Mouse (Mus musculus) gastrocnemius, postnatal 25 days (tissue): ENCODE results near the gene Tkt. TPM values are rescaled to one million over a fixed set of nuclear protein-coding genes. Genes with fewer than 3 reads are reported as not detected.
A peak's percentile ranks its signal among the peaks of the same experiment; 100 is the strongest.
"Not testable (repeated sequence)": the region's sequence is repeated elsewhere in the genome, so short reads cannot be mapped to it uniquely, and the experiment has no call there.

Source experiments
- DNase-seq: peaks from one replicate; pipeline ENCODE4 v3.0.0; 2022
- total RNA-seq, 2 experiments: library from RNA; stranded (reverse); gene quantifications; 1 replicate in 1 of 2; 2 replicates in 1 of 2; pipeline ENCODE4 v1.2.3; 2021

Gene Tkt
- total RNA-seq, 2 experiments from 2014 or later, result 9.1 to 25.6 TPM

- DNase-seq, result no peak
These were observed 3.8 kb downstream of the Tkt start for GRCm38 (mm10) chr14:30551981-30552380.

DNA sequence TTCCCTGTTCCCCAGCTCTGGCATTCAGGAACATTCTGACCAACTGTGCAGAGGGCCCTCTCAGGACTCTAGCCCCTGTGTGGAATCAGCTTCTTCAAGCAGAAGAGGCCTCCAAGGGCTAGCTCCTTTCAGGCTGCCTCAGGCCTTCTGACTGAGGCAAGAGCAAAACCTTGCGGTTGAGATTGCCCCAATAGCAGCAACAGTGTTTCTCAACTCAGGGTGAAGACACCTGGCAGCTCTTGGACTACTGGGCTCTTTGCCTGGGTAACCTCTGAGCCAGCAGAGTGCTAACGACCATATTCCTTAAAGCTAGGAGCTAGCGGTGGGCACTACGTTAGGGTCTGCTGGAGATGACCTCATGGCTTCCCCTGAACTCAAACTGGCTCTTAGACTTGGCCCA is 5.0 kb downstream of the Tkt start:
- DNase-seq, result no peak

DNA sequence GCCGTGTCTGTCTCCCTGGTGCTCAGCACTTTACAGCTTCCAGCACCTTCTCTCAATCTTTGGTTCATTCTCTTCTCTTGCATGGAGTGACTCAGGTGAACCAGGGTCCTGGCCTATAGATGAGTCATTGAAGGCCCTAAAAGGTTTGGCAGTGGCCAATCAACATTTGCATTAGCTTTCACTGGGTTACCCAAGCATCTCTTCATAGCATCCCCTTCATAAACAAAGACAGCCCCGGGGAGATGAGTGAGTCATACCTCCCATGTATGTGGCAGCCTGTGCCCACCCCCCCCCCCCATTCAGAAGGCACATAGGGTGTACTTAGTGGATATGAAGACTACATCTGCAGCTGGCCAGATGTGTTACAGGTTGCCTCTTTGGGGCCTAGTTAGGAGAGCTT is 8.5 kb downstream of the Tkt start:
- no peak for DNase-seq

DNA sequence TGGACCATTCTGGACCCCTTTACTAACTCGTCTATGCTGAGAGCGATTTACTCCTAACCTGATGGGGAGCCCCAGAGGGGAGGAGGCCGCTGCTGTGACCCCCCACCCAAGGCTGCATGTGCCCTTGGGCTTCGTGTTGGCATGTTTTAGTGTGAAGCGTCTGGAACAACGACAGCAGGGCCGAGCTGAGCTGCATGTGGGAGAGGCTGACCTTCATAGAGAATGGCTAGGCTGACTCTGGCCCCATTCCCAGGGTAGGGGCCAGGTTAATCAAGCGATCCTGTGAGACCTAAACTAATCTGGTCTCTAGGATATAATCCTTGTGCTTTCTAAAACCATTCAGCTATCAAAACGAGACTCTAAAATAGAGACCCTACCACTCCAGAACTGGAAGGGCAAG is 9.6 kb downstream of the Tkt start:
- DNase-seq, result no peak

- DNase-seq, result peak; percentile 78
These were observed 11.2 kb downstream of the Tkt start for GRCm38 (mm10) chr14:30559321-30559850.

GRCm38 (mm10) chr14:30560803-30561389 is 12.7 kb downstream of the Tkt start:
- no peak for DNase-seq

- no peak for DNase-seq
These were observed 13.5 kb downstream of the Tkt start for GRCm38 (mm10) chr14:30561470-30562187.

DNA sequence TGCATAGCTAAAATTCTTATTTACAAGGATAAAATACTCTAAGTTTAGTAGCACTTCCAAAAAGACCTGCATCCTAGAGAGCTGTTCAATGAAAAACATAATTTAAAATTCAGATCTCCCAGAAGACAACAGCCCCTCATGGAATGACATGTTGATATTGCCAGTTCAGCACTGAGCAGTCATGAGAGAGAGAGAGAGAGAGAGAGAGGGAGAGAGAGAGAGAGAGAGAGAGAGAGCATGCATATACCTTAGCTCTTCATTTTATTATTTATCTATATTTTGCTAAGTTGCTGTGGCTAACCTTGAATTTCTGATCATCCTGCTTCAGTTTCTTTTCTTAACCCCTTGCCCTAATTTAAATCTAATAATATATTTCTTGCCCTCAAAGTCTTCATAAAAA is 14.2 kb downstream of the Tkt start:
- DNase-seq, result no peak

DNA sequence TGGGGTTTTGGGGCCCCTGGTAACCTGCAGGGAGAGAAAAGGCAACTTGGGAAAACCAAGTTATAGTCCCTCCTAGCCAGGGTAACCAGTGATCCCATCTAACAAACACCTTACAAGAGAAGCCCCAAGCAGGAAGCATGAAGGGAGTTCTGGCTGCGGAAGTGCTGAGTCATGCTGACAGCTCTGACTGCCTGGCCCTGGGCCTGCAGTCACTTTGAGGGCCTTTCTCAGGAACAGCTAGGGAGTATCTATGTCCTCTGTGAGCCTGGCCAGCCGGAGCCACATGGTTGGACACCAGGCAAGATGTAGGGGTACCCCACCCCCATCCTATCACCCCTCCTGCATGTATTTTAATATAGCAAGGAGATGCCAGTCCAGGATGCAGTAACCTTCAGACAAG is 16.3 kb downstream of the Tkt start:
- peak; percentile 69 for DNase-seq

- DNase-seq, result no peak
These were observed 18.2 kb downstream of the Tkt start for GRCm38 (mm10) chr14:30566317-30566716.

- DNase-seq, result no peak
These were observed 19.9 kb downstream of the Tkt start for GRCm38 (mm10) chr14:30568016-30568415.

DNA sequence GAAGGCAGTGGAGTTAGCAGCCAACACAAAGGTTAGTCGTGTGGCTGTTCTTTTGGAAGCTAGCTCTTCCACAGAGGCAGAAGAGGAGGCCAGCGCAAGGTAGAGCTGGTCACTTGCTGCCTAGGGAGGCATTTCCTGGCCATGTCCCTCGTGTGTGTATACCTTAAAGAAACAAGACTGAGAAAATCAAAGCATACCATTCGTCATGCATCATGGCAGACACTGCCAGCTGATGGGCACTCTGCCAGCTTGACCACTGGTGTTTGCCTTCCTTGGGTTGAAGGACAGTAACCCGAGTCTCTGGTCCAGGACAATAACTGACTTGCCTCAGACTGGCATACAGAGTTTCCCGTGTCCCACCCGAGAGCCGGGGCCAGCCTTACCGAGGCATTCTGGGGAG is 22.1 kb downstream of the Tkt start:
- DNase-seq, result no peak

DNA sequence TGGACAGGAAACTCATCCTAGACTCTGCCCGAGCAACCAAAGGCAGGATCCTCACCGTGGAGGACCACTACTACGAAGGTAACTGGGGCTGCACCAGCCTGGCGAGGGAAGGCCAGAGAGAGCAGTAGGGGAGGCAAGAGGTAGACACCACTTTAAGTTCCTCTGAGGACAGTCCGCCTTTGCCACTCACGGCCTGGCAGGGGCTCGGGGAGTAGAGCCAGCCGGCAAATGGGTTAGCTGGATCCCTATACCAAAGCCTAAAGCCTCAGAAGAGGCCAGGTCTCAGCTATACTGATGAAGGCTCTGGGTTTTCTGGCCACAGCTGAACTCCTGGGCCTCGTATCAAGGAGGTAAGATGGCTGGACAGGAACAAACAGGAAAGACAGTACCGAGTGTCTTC is 24.1 kb downstream of the Tkt start:
- DNase-seq, result peak; percentile 47

- DNase-seq, result no peak
These were observed 25.1 kb downstream of the Tkt start for GRCm38 (mm10) chr14:30573235-30573634.

DNA sequence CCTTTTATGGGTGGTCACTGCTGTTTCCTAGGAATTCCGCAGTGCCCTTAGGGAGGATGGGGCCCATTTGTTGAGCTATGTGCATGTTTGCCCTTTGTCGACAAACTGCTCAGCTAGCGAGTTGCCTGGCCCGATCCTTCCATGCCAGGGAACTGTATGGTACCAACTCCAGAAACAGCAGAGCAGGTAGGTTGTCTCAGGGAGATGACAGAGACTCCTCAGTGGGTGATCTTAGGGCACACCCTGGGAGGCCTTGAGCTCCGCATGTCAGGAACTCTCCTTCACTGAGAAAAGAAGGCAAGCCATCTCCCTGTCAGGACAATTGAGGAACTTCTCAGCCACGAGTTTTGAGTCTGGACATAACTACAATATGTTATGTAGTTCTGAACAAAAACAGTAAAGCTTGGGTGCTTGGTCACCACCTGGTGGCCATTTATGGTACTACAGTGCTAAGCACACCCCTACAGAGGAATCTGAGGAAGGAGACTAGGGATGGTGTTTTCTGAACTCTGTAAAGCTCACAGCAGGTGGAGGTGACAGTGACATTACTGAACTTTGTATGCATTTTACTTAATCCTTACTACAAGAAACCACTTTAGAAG is 25.9 kb downstream of the Tkt start:
- DNase-seq, result peak; percentile 42

DNA sequence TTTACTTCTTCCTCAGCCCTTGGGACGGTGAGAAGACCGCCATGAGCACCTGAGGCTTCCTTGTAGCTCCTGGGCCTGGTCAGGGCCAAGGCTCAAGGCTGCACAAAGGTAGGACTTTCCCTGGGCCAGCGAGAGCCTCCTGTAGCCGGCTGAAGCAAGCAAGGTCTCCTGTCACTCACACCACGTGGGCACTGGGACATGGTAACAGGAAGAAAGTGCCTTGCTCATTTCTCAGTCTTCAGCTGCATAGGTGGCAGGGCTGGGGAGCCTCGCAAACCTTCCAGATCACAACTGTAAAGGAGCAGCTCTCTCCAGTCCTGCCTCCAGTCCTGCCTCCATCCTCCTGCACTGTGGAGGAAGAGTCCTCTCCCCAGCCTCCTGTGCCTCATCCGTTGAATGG is 27.6 kb downstream of the Tkt start:
- DNase-seq, result no peak

DNA sequence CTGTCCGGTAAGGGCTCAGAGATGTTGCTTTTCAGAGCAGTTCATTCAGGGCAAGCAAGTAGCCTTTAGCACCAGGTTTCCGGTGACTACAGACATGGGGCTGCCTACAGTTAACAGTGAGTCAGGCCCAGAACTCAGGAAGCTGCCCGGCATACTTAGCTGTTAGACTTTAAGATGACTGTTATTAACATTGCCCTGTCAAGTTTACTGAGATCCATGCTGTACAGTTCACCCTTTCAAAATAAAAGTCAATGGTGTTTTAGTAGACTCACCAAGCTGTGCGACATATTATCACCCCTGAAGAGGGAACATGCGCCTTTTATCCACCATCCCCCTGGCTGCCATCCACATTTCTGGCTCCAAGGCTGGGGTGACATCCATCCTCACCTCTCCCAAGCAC is 28.1 kb downstream of the Tkt start:
- DNase-seq, result no peak

DNA sequence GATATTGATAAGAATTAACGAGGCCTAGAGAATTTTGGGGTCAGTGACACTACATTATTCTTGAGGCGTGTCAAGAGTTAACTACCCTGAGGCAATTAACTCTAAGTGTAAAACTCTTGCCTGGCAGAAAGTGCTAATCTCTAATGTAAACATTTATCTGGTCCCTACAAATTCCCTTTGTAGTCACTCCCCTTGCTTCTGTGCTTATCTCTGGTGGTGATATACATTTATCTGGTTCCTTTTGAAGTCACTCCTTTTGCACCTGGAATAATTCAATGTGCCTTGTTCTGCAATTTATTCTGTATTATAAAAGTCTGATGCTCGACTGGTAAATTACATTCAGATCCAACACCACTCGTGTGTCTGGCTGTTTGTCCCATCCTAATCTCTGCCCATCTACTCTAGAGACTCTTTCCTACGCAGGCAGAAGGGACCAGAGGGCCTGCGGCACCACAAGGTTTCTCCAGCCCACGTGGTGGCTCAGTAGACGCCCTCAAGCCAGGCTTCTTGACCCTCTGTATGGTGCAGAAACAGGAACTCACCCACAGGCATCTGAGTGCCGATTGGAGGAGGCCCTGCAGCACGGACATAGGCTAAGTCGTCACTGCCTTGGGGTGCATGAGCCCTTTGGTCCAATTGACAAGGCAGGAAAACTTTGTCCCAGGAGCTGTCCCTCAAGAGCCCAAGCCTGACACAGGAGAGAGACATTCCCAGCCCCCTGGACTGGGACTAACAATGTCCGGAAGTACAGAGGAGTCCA is 29.3 kb downstream of the Tkt start:
- DNase-seq, result not testable (repeated sequence)

DNA sequence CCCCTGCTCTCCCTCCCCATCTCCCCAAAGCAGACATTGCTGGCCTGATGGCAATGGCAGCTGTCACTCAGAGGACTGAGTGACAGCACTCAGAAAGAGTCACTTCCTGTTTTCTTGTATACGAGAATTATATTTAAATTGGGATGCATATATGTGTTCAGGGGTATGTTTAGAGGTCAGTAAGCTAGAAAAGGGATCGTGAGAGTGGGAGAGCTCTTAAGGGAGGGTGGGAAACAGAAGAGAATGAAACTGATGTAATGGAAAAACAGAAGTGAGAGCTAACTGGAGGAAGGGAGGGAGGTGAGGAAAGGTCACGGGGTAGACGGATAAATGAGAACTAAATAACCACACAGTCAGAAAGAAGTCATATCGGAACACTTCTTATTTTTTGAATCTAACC is 31.0 kb downstream of the Tkt start:
- DNase-seq, result no peak

DNA sequence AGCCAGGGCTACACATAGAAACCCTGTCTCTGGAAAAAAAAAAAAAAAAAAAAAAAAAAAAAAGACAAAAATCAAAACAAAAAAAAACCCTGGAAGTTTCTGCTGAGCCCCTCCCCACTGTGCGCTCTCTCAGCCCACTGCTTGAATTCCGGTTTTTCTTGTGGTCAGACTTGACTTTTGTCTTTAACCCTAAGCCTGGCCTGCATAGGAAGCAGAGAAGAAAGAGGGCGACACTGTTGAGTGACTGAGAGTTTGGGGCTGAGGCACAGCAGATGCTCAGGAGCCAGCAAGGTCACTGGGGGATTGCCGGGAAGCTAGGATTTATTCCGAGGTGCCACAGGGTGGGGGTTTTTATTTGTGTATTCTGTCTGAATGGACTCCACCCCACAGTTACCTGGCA is 31.7 kb downstream of the Tkt start:
- DNase-seq, result no peak

- no peak for DNase-seq
These were observed 33.1 kb downstream of the Tkt start for GRCm38 (mm10) chr14:30581238-30581637.

DNA sequence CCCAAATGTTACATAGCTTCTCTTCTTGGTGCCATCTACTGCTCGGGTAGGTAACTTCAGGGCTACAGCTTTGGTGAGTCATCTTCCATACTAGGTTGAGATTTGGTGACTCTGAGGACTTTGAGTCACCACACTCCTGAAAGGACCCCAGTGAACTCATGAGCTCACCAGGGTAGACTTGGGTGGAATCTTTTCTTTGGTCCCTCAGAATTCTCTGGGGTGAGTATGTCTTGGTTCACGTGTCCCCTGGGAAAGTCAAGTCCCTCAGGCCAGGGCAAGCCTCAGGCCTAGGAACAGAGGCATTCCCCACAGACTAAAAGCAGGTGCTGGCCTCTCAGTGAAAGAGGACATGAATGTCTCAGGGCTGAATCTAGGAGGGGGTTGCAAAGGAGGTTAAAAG is 35.9 kb downstream of the Tkt start:
- DNase-seq, result no peak
